Mouse (Mus musculus) right cerebral cortex, adult 2 months (tissue): ENCODE measurements at regions not wholly inside any gene's neighbourhood (a gene's known extent, or its start where the extent isn't known, plus 50 kb on each side); places are given as distances from the start of the nearest gene placed in this dataset.

Source experiments
- DNase-seq, 2 experiments: peaks; one replicate each; pipeline ENCODE4 v3.0.0; 2021 to 2022; ENCODE audit warnings: low spot score in 2 of 2

DNA sequence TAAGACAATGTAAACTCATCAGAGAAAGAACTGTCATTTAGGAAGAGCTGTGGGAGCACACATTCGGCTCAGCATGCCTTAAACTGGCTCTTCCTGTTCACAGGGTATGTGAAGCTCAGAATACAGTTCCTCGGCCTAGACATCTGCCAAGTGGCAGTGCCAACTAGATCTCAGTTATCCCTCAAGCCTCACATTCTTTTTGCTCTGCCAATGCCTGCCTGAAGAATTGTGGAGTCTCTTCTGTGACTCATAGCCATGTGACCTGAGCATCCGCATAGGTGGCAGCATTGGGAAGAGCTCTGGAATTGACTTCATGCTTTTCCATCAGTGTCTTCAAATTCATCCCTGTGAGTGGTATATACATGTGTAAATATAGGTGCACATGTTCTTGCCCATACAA is 59.7 kb downstream of the Prlhr start:
- no peak for DNase-seq

GRCm38 (mm10) chr19:60399425-60399824 is 68.7 kb downstream of the Prlhr start:
- DNase-seq, result no peak

- DNase-seq, result no peak
Observed at GRCm38 (mm10) chr19:60397666-60398065, 70.4 kb downstream of the Prlhr start.

GRCm38 (mm10) chr19:60396604-60397003 is 71.5 kb downstream of the Prlhr start:
- DNase-seq, result no peak

DNA sequence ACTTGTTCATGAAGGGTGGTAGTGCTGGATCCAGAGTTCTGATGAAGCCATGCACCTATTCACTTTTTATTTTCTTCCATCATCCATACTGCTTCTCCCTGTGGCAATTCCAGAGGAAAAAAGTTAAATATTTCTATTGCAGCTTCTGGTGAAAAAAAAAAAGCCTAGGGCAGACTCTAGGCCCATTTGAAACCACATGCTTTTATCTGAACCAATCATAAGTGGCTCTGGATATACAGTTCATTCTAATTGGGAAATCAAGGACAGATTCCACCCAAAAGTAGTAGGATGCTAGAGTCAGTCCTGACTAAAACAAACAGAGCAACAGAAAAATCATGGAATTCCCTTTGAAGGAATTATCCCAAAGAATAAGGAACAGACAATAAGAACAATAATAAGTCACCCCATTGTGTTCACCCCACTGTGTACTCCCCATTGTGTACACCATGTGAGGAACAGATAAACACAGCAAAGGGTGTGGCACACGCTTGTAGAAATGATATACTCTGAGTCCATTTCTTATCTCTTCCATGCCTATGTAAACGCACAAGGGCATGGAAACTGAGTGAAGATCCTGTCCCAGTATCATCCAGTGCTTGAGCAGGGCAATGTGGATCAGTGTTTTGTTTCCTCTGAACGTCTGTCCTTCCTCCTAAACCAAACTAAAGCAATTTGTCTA is 81.4 kb downstream of the Prlhr start:
- DNase-seq, result no peak

DNA sequence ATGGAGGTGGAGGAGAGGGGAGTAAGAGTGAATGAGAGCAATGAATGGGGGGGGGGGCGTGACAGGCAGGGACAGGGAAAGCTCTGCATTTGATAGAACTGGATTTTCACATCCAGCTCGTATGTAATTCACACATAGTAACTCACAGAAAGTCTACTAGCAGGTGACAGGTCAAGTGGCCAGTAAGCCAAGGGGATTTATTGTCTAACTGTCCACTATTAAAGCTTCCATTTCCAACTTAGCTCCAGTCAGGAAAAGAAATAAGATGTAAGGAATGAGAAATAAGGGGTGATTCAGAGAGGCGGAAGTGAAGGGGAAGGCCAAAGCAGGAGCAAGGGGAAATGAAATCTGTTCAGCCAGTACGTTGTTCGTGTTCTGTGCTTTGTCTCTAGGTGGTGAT is 83.4 kb downstream of the Prlhr start:
- DNase-seq, result no peak

- no peak for DNase-seq
Observed at GRCm38 (mm10) chr19:60382661-60383060, 85.4 kb downstream of the Prlhr start.

DNA sequence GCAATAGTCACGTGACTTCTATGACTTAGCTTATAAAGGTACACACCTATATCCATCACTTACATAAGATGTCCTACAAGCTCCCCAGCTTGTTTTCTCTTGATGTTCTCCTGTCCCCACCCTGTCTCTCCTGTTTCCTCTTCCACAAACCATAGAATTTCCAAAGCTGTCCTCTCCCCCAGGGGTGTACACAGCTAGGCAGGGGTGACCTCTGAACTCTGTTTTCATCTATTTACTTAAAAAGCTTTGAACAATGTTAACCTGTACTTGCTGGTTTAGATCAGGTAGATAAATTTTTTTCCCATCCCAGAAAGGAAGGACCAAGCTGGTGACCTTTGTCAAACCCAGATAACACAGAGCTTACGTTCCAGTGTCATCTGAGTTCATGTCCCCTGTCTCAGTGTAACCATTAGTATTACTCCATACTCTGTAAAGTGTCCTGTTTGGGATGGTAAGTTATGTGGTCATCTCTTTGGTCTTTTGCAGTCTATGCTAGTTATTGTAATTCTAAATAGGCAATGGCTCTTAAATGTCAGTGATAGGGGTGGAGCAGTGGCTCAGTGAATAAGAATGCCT is 89.0 kb downstream of the Prlhr start:
- DNase-seq, result no peak

DNA sequence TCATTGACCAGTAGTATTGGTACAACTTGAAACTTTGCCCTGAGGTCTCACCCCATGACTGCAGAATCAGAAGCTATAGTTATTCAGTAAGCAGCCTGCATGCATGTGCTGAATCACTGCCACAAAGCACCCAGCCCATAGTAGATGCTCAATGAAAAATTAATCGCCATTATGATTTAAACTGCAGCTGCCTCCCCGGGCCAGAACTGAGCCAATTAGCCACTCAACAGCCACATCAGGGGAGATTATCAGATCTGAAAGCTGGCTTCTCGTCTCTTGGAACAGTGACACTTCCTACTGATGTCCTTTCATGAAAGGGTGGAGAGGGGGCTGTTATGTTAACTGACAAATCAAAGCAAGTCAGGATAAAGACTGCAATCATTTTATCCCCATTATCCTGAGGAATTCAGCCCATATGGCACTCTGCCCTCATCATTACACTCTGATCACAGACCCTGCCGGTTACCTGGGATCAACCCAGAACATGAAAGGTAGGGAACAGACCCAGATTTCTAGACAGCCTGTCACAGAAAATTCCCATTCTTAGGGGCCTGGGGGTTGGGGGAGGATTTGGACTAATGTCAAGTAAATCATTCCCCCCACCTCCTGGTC is 104.0 kb downstream of the Prlhr start:
- no peak for DNase-seq

GRCm38 (mm10) chr19:60344911-60345310 is 118.4 kb upstream of the Fam204a start:
- DNase-seq, result no peak

- peak; percentile 60 to 75 for DNase-seq
Observed at GRCm38 (mm10) chr19:60341485-60341884, 115.0 kb upstream of the Fam204a start.

- no peak for DNase-seq
Observed at GRCm38 (mm10) chr19:60340234-60340633, 113.7 kb upstream of the Fam204a start.

DNA sequence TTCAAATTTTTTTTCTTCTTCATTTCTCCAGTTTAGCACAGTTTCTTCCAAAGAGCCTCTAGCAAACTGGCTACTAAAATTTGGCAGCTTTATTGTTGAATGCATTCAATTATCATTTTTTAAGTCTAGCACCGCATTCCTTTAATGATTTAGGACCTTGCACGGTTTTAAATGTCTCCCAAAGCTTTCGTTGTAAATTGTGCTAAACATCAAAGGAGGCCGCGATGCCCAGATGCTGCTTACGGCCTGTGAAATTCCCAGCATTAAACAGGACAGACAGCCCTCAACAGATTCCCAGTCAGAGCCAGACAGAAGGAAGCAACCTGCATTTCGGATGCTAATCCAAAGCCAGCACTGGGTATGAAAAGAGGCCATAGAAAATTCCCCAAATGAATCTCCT is 108.0 kb upstream of the Fam204a start:
- DNase-seq, result no peak

DNA sequence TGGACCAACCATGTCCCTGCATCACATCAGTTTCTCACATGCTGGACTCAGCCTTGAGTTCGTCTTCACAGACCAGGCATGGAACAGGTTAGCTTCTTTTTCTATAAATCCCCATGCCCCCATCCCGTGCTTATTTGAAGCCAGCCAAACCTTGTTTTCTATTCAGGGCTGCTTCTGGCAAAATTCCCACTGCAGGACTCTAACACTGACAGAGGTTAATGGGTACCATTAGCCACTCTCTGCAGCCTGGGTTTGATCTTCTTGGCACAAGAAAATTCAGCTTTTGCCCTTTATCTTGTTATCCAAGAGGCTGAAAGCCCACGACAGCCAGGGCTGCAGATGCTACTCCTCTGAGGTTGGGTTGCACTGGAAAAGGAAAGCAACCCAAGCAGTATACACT is 101.8 kb upstream of the Fam204a start:
- no peak for DNase-seq

GRCm38 (mm10) chr19:60325612-60326011 is 99.1 kb upstream of the Fam204a start:
- DNase-seq, result no peak

GRCm38 (mm10) chr19:60325112-60325511 is 98.6 kb upstream of the Fam204a start:
- DNase-seq, result no peak

- DNase-seq, result peak; percentile 83 to 90
Observed at GRCm38 (mm10) chr19:60310591-60310990, 84.1 kb upstream of the Fam204a start.

GRCm38 (mm10) chr19:60302371-60302770 is 75.9 kb upstream of the Fam204a start:
- DNase-seq, result no peak

DNA sequence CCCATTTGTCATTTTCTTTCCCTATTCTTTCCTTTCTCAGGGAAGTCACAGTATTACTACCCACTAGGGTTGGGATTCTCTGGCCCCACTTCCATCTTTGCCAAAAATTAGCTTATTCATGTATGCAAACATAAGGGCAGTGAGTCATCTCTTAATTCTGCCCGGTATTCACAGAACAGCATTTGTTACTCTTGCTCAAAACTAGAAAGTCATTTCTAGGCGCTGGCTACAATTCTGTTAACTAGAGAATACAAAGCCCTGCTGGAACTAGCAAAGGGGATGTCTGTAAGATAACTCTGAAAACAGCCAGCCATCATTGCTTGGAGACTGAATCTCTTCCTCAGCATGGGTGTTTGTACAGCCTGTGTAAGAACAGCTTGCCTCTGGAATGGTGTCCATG is 74.4 kb upstream of the Fam204a start:
- DNase-seq, result no peak

DNA sequence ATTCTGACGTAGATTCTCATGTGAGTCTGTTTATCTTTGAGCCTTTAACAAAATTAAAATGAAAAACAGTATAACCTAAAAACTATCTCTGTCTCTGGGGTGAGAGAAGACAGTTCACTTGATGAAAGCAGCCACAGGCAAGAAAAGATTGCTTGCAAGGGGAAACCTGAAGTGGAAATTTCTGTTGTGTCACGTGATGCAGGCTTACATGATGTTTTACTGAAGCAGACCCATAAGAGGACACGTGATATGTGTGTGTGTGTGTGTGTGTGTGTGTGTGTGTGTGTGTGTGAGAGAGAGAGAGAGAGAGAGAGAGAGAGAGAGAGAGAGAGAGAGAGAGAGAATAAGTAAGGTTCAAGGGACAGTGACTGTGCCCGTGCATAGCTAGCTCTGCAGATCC is 63.7 kb upstream of the Fam204a start:
- no peak for DNase-seq

GRCm38 (mm10) chr19:60286810-60287396 is 60.4 kb upstream of the Fam204a start:
- no peak for DNase-seq

DNA sequence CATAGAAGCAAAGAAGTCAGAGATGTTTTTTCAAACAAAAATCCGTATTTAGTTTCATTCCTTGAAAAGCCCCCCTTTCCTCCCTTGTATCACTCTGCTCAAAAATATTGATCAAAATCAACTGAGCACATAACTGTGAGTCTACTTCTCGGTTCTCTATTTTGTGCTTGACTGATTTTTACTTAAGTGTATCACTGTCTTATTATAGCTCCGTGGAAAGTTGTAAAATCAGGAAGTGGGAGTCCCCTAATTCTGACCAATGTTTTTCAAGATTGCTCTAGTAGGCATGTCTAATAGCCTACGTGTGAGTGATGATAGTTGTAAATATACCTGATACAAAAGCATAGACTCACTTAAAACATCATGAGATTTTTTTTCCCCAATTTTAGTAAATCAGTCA is 58.4 kb upstream of the Fam204a start:
- no peak for DNase-seq
